Mouse (Mus musculus): Measurements from ENCODE around the gene Tmem100.

Gene Tmem100

DNA sequence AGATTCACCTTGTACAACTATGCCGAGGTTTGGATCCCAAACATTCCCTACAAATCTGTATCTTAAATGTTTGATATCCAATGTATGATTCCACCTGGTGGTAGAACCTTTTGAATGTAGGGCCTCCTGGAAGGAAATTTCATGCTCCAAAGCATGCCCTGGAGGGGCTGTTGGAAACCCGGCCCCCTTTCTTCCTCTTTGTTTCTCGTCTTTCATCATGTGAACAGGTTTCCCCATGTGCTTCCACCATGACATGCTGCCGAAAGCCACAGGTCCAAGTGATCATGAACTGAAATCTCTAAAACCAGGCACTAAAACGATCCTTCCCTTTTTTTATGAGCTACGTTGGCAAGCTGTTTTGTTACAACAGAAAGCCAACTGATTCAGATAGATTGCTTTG lies 16.5 kb upstream of the Tmem100 start:
- no peak for DNase-seq (ENCODE audit: extremely low spot score)

DNA sequence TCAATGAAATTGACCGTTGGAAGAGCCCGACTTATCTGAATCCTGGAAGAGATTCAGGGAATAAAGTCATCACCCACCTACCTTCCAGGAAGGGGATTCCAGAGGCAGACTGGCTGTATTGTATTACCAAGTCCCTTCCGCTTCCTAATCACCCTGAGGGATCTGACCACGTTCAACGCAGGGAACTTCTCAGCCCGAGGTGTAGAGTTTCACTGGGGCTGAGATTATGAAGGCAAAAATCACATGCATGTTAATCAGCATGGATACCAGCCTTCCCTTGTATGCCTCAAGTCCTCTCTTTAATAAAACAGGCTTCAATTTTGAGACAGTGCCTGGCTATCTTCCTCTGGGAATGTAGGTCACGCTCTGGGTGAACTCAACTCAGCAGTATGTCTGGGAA lies 14.9 kb upstream of the Tmem100 start:
- DNase-seq (ENCODE audit: extremely low spot score) = no peak

DNA sequence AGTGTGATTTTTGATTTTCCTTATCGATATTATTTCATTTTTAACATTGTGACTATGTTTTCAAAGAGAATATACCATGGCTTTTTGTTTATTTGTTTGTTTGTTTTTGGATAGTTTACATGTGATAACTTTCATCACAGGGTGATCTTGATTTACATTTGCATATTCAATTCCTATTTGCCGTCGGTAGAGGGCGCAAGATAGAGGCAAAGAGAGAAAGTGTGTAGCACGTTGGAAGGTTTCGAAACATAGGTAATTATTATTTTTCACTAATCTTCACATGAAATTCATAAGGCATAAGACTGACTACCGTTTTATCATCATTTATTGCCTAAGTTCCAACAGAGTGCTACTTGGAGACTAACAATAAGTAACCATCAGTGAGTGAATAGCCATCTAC lies 11.0 kb upstream of the Tmem100 start:
- no peak for DNase-seq (ENCODE audit: extremely low spot score)

DNA sequence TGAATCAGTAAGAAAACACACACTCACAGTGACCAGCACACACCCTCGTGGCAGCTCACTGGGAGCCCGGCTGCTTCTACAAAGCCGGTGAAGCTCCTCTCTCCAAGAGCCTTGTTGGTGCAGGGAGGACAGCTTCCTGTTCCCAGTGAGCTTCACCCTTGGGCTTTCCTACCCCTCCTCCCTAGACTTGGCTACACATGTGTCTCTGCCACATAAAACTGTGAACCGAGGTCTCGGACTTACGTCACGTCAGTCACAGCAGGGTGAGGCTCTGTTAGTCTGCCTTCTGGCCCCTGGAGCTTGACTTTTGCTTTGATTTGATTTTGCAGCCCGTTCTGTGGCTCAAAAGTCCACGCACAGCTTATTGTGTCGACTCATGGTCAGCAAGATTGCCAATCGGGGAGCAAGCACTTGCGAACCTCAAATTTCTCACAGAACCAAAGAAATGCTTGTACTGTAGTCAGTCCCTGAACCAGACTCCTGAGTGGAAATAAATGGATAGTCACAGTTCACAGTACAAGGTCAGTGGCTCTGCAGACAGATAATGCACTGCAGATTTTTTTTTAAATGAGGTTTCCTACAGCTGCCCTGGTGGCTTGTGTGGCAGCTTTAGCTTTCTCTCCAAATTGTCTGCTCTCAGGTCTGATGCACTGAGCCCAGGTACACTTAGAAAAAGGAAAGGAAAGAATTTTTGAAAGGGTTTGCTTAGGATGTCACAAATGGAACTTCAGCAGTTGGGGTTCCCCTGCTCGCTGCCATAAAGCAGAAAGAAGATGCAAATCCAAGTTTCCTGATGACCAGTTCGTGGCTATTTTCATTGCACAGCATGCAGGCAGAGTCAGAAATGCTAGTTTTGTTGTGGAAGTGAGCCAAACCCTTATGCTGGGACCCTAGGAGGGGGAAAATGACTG lies 4.0 kb upstream of the Tmem100 start:
- DNase-seq (ENCODE audit: extremely low spot score) = no peak

DNA sequence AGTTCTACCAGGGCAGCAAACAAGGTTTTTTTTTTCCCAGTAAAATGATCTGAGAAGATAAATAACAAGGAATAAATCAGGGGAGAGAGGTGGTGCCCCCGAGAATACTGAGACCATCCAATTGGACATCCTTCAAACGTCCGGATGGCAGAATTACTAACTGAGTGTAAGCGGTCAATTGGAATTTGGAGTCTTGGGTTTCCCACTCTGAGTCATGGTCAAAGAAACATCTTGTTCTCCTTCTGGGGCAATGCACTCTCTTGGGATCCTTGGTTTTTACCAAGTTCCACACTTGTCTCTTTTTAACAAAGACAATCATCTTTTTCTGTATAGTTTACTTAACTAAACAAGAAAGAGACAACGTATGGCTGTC lies 3.4 kb upstream of the Tmem100 start:
- no peak for DNase-seq (ENCODE audit: extremely low spot score)

DNA sequence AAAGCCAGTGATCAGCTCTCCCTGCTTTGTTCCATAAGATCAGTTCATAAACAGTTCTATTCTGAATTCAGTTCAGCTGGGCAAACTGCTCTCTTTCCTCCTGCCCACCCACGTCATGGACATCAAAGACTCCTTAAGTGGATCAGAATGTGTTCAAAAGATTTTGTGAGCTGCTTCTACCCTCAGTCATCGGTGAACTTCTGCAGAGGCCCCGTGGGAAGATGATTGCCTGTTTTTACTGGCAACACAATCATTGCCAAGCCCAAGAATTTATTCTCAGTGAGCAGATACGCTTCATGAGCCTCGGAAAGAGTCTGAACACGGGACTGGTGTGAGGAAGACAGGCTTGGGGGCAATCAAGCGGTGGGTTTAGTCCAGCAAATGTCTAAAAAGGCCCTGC lies 2.9 kb upstream of the Tmem100 start:
- DNase-seq (ENCODE audit: extremely low spot score) = no peak

DNA sequence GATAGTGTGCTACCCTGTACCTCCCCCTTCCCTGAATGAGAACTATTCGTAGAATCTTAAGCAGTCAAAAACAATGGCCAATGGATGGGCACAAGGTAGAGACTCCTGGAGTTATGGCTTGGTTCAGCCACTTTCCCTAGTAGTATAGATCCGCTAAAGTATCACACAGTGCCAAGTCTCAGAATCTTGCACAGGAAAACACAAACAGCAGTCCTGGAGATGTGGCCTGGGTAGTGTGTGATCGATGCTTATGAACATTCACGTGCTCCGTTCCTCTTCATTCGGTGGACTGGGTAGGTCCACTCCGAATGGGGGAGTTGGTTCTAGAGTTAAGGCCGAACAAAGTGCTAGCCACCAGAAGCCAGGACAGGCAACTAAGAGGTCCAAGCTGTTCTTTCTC lies 1.4 kb upstream of the Tmem100 start:
- no peak for DNase-seq (ENCODE audit: extremely low spot score)

DNA sequence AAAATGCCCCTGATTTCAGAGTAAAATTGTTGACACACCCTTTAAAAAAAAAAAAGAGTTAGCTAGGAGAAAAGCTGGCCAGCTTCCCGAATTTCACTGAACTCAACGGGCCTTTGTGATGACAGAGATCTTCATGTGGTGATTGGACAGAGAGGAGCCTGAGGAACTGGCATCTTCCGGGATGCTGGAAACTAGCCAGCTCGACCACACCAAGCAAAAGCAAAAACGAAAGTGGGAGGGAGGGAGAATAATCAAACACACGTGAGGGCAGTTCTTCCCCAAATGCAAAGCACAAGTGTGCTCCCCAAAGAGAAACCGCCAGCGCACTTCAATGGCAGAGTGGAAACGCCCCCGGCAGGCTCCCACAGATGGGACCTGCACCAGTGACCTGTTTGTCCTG lies 794 bp upstream of the Tmem100 start:
- no peak for DNase-seq (ENCODE audit: extremely low spot score)

DNA sequence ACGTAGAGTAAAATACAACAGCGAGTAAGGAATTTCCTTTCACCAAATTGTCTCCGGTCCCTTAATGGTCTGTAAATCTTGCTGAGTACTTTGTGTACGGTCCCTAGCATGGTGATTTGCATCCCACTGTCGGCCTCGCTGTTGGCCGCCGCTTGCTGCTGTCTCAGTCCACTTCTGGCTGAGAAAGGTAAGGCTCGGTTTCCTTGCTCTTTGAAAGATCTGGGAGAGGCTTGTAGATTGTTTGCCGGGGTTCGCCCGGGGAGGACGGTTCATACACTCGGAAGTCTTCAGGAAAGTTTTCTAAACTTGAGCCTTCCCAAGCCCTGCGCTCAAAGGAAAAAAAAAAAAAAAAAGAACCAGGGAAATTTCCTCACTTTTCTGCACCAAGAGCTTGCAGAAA lies 409 bp downstream of the Tmem100 start:
- peak; percentile 70 for DNase-seq (ENCODE audit: extremely low spot score)

DNA sequence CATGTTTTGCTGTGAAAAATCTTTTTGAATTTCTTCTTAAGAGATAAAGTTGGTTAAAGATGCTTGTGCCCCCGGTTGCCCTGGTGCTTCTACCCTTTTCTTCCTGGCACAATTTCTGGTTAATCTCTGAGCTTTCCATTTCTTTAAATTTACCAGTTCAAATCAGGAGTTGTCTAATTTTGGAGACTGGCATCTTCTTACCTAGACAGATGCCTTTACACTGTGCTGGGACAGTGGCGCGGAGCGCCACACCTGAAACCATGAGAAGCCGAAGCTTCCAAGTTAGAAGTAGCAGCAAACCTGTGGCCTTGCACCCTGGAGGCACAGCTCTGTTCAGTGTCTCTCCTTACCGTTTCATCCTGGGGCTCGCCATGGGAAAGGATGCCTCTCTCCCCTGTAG lies 928 bp downstream of the Tmem100 start:
- no peak for DNase-seq (ENCODE audit: extremely low spot score)

DNA sequence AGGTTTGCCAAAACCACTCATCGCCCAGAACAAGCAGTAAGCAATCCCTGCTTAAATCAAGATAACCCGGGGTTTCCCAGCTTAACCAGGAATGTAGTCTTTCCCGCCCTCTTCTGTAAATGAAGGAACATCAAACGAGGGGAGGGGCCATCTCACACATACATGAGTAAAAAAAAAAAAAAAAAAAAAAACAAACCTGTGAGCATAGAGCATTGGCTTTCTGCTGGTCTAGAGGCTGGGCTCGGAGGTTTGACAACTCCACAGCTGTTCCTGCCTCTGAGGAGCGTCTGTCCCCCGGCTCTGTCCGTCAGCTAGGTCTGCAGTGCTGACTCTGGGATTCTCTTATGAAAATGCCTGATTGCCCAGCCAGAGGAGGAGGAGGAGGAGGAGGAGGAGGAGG lies 2.7 kb downstream of the Tmem100 start:
- DNase-seq (ENCODE audit: extremely low spot score) = no peak

DNA sequence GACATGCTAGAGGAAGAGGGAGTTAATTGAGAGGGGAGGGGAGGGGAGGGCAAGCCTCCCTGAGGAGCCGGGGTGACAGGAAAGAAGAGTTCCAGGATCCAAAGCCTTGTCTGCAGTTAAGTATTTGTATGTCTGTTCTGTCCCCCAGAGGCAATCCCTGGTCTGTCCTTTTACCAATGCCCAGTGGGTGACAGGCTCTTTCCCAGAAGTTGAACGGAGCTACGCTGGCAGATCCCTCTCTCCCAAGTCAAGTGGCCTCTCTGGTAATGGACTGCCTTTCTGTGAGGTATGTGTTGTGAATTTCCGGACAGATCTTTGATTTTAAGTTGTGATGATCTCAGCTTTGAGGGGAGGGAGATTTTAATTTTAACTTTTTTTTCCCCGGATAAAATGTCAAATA lies 3.3 kb downstream of the Tmem100 start:
- no peak for DNase-seq (ENCODE audit: extremely low spot score)

DNA sequence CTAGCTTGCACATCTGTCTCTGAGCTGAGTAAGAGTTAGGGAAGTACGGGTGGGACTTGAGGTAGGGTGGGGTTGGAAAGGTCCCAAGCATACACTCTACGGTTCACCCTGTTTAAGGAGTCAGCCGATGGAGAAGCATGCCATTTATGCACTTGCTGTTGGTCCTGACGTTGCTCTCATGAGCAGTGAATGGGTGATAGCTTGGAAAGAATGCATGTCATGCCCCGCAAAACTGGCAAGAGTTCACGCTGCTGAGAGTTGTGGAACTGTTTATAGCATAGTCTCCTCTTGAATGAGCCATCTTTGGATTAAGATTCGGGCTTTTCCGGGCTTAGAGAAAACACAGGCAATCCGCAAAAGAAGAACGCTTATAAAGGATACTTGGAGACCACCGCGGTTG lies 4.5 kb downstream of the Tmem100 start:
- no peak for DNase-seq (ENCODE audit: extremely low spot score)

DNA sequence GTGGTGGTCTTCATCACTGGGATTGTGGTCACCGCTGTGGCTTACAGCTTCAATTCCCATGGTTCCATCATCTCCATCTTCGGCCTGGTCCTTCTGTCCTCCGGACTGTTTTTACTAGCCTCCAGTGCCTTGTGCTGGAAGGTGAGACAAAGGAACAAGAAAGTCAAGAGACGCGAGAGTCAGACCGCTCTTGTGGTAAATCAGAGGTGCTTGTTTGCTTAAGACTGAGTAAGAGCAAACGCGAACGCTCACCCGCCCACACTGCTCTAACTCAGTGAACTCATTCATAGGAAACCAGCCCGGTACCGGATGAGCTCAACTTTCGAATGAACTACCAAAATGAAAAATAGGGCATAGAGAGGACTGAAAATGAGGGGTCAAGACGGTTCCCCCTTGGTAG lies 5.4 kb downstream of the Tmem100 start:
- DNase-seq (ENCODE audit: extremely low spot score) = no peak

DNA sequence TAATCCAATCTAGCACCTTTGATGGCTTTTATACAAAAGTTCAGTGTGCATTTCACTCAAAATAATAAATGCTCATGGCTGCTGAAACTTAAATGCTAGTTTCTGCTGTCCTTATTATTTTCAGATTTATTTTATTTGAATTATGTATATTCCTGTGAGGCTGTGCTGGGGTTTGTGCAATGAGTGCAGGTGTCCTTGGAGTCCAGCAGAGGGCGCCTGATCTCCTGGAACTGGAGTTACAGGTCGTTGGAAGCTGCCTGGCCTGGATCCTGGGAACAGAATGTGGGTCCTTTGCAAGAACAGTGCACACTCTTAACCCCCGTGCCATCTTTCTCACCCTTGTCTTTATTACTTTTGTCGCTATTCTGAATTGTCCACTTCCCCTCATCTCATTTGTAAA lies 6.3 kb downstream of the Tmem100 start:
- no peak for DNase-seq (ENCODE audit: extremely low spot score)

DNA sequence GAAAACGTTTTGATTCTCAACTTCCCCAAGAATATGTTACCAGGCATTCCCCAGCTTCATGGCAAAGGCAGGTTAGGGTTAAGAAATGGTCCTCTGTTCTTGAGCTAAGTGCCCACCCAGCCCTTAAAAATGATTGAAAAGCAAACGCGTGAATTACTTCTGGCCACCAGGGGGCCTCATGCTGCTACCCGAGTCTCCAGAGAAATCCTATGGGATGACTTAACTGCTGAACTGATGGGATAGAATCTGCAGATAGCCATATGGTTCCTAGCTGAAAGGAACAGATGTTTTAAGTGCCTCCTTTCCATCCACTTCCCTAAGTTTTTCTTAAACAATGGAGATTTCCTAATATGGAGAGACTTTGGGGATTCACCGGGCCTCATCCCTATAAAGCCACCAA lies 7.9 kb downstream of the Tmem100 start:
- DNase-seq (ENCODE audit: extremely low spot score) = peak; percentile 56

DNA sequence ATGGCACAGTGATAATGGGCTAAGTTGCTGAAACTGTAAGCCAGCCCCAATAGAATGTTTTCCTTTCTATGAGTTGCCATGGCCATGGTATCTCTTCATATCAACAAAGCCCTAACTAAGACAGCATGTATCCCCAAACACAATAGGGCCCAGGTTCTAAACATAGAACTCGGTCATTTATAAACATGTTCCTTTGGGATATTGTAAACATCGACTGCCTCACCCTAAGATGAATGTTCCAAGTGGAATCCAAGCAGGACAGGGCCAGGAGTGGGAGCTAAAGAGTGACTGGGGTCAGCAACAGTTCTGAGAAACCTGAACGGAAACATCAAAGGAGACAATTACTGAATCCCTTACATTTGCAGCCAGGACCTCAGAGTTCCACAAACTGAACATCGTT lies 14.3 kb downstream of the Tmem100 start:
- no peak for DNase-seq (ENCODE audit: extremely low spot score)

DNA sequence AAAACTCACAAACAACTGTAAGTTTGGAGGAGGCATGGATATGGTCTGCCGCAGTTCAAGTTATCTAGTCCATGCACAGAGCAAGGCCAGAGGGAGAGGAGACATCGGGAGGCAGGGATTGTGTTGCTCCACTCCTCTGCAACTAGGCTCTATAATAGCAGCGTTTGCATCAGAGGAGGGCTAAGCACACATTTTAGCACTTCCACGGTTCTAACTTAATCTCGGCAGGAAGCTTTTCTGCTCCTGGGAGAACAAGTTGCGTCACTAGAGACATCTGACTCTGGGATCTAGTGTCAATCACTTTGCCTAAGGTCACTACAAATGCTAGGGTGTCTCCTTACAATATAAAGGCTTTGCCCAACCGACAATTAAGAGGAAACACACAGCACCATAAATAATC lies 16.1 kb downstream of the Tmem100 start:
- DNase-seq (ENCODE audit: extremely low spot score) = no peak

DNA sequence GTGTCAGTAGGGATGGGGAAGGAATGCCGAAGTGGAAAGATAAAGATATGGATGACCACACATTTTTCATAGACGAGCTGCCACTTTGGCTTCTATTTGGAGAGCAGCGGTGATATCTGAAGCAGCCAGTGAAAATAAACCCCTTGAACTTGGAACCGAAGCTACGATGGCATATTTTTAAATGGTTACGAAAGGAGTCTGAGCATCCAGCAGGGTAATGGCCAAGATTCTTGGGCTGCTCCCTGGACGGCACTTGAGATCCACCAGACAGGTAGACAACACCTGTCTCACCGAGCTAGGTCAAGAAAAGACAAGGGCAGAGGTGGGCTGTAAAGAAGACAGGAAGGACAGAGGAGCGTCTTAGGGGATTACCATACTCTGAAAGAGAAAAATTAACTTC lies 17.1 kb downstream of the Tmem100 start:
- no peak for DNase-seq (ENCODE audit: extremely low spot score)

DNA sequence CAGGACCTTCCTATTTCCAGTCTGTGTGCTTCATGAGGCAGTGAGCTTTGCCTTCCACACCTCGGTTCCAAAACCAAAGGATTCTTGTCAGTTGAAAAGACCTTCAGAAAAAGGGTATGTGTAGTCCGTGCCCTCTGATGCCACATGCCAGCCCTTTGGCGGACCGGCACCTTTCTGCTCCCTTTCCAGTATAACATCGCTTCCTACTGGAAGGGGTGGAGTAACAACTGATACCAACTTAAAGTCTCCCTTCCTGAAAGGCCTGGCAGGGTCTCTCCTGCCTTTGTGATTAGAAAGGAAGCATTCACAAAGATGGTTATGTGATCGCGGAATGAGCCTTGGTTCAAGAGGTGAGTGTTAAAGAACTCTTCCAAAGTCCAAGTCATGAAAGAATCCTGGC lies 19.9 kb downstream of the Tmem100 start:
- DNase-seq (ENCODE audit: extremely low spot score) = no peak

DNA sequence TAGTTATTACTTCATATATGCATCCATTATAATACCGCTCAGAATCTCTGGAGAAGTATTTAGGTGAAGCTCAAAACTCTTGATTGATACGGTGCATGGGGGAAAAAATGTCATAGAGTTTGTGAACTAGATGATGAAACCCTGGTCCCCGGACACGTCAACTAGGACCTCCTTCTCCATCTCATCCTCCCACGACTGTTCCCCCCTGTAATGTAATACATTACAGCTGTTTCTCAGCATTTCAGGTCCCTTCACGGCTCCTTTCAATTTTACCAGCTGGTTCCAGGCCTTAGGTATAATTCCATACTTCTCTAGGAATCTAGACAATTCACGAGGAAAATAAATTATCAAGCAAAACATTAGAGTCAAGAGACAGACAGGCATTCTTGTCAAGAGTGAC lies 22.6 kb downstream of the Tmem100 start:
- DNase-seq (ENCODE audit: extremely low spot score) = no peak

DNA sequence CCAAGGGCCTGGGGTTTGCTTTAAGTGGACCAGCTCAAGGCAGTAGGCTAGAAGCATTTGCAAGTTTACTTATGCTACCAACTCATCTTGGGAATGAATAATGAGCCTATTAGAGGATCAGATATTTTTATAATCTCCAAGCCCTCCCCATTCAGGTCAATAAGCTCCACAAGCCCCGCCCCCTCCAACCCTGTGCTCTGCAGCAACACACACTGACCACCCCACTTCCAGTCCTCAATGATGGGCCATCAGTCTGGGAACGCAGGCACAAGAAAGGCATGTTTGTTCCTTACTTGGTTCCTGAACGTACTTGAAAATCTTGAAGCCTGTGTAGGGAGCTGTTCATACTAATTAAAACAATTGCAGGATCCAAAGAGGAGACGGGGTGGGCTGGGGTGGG lies 23.7 kb downstream of the Tmem100 start:
- DNase-seq (ENCODE audit: extremely low spot score) = no peak

DNA sequence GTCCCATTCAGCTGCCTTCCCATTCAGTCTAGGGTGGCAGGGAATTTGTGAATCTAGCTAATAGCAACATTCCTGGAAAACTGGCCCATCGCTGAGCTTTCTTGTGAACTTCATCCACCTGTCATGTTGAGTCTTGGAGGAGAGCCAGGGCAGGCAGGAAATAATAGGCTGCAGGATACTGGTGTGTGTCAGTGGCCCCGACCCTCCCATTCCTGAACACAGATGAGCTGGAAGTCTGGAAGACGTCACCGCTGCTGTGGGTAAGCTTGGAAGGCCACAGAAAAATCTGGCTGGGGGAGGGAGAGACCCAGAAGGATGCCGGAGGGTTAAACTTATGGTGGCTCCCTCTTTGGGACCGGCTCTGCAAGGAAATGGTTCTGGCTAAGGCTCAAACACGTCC lies 24.3 kb downstream of the Tmem100 start:
- DNase-seq (ENCODE audit: extremely low spot score) = no peak

DNA sequence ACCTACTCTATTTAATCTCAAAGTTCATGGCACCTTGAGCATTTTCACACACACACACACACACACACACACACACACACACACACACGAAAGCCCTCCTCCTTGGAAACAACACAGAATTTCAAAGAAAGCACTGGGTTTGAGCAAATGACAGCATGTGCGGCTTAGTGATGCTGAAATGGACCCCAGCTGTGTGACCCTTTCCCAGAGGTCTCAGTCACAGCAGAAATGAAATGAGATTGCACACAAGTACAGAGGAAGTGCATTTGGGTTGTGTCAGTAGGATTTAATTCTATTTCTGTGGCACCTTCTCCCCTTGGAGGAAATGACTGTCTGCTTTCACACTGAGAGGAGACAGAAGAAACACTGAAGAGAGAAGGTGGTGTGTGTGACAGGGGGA lies 26.9 kb downstream of the Tmem100 start:
- no peak for DNase-seq (ENCODE audit: extremely low spot score)

Measured in embryo, embryonic 9.5 days (tissue).